In the genomic region with DNA sequence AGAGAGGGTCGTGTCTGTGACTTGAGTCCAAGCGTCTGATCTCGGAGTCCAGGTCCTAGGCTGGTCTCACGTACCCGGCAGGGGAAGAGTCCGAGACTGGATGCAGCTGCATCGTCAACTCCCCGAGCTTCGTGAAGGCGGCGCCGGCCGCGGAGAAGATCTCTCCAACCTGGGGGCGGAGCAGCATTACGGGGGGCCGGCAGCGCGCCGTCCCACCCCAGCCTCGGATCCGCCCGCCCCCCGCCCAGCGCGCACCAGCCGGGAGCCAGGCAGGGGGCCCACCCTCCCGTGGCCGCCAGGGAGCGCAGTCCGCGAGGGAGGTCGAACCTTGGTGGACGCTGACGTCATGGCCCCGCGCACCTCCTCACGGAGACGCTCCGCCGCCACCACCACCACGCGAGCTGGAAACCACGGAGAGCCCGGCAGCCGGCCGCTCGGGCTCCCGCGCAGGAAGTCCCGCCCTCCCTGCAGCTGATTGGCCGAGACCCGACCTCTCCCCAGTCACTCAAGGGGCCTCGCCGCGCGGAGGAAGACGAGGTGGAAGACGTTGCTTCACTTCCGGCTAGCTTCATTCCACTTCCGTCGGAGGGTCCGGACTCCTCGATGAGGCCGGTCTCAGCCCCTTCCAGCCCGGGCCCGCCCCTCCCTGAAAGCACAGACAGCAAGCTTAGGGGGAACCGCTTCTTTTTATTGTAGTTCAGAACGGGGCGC, we compare ENCODE assay signal across 8 mouse cellular contexts. TPM values are rescaled to one million over a fixed set of nuclear protein-coding genes. Genes with fewer than 3 reads are reported as not detected.
DNase-seq lines count a peak whose midpoint lies in the region; ATAC-seq lines count a peak whose summit lies in the region.

A gene (minus strand): TSS at position 458 of the 711 bp plus-strand sequence.

- peak; percentile 98 for DNase-seq in ZHBTc4 (ENCODE audit: low read depth, low spot score)
- DNase-seq in gastrocnemius, adult 8-10 months (ENCODE audit: low spot score in 2 of 2): peak; percentile 95
- peak; percentile 97 for DNase-seq in induced T-regulatory cell, adult 2 months (ENCODE audit: low read depth)
- DNase-seq in left cerebral cortex, adult 9 months (ENCODE audit: low spot score in 2 of 2): peak; percentile 93 to 97
- peak; percentile 99 for DNase-seq in right cerebral cortex, postnatal 14 days
- peak; percentile 98 for DNase-seq in urinary bladder, postnatal 36 days (ENCODE audit: low spot score in 2 of 2)

- peak; percentile 83 for ATAC-seq in common myeloid progenitor, adult 5-6 weeks (replicated peaks; ENCODE audit: low read depth, poor library complexity, severe bottlenecking)
- peak; percentile 88 for ATAC-seq in megakaryocyte progenitor cell, adult 5-6 weeks (replicated peaks; ENCODE audit: poor library complexity)

RNA-seq across cellular contexts. Expression of the gene that starts here (rescaled TPM):
- 43.5 and 49.9 TPM in 2 replicates for total RNA-seq in common myeloid progenitor, adult 5-6 weeks (2017)
- total RNA-seq in gastrocnemius, adult 8-10 months (2022): 10 to 100 TPM; 29.8 to 36.3 (median 35.5) TPM
- 73.4 and 77.3 TPM in 2 replicates for total RNA-seq in megakaryocyte progenitor cell, adult 5-6 weeks (2015)
- total RNA-seq in megakaryocyte progenitor cell, adult 5-6 weeks (2017): 24.4 and 31.2 TPM in 2 replicates

Comparison
In these comparisons a context has a peak if more than half of its experiments do, and no peak if none do; other contexts are left out.
1. Peak in every context shown above with its lines: DNase-seq and ATAC-seq.